Mouse (Mus musculus) limb, embryonic 14.5 days (tissue): ENCODE results near the gene Cmtm8. TPM values are rescaled to one million over a fixed set of nuclear protein-coding genes. Genes with fewer than 3 reads are reported as not detected.
A peak's percentile ranks its signal among the peaks of the same experiment; 100 is the strongest.

ENCODE experiments used
- ATAC-seq: fragments of 200-750 bp; cut with Nextera tagmentation; 2 replicates; pipeline ENCODE4 v1.8.0; 2017; ENCODE audit warnings: low read depth, moderate number of reproducible peaks, moderate TSS enrichment; ENCODE audit not compliant: low FRiP score
- DNase-seq: peaks from one replicate; pipeline ENCODE4 v3.0.0-alpha.2; 2015; ENCODE audit warnings: low spot score
- H3K27ac ChIP-seq: fragments of 300-500 bp; sonication (generic); replicated peaks from 2 replicates; pipeline ENCODE4 v1.5.1; 2014; ENCODE audit warnings: low read depth, mild to moderate bottlenecking, low read length, moderate library complexity, mixed read lengths
- H3K27me3 ChIP-seq: fragments of 300-500 bp; sonication (generic); 2 replicates; pipeline ENCODE4 v1.6.1; 2014; ENCODE audit warnings: low read length, mixed read lengths; ENCODE audit not compliant: control insufficient read depth, insufficient read depth
- H3K36me3 ChIP-seq: fragments of 300-500 bp; sonication (generic); 2 replicates; pipeline ENCODE4 v1.6.1; 2014; ENCODE audit warnings: mild to moderate bottlenecking, low read length, moderate library complexity, mixed read lengths; ENCODE audit not compliant: control insufficient read depth, insufficient read depth
- H3K4me1 ChIP-seq: fragments of 300-500 bp; sonication (generic); 2 replicates; pipeline ENCODE4 v1.6.1; 2014; ENCODE audit warnings: antibody characterized with exemption, low read length, mixed read lengths; ENCODE audit not compliant: control insufficient read depth, insufficient read depth
- H3K4me2 ChIP-seq: fragments of 300-500 bp; sonication (generic); replicated peaks from 2 replicates; pipeline ENCODE4 v1.6.1; 2014; ENCODE audit warnings: low read depth, mild to moderate bottlenecking, low read length, moderate library complexity; ENCODE audit not compliant: severe bottlenecking
- H3K4me3 ChIP-seq: fragments of 300-500 bp; sonication (generic); replicated peaks from 2 replicates; pipeline ENCODE4 v1.5.1; 2014; ENCODE audit warnings: low read length
- H3K9ac ChIP-seq: fragments of 300-500 bp; sonication (generic); 2 replicates; pipeline ENCODE4 v1.6.1; 2014; ENCODE audit warnings: mild to moderate bottlenecking, low read depth, low read length, moderate library complexity; ENCODE audit not compliant: severe bottlenecking
- H3K9me3 ChIP-seq: fragments of 300-500 bp; sonication (generic); 2 replicates; pipeline ENCODE4 v1.6.1; 2016; ENCODE audit warnings: low read length; ENCODE audit not compliant: control insufficient read depth
- POLR2A ChIP-seq: fragments of 200-500 bp; IDR thresholded peaks from 2 replicates; pipeline ENCODE4 v1.8.0; 2012; ENCODE audit warnings: inconsistent platforms, mild to moderate bottlenecking, moderate library complexity, borderline replicate concordance; ENCODE audit not compliant: insufficient read depth, insufficient read length; ENCODE audit errors: extremely low read depth
- WGBS: fragments of 180-500 bp; shearing (Covaris S2); extraction: QIAGEN DNeasy Blood & Tissue Kit; methylation state at CpG from one replicate; pipeline ENCODE4 v1.1.7; 2014; 5-methylcytosine and 5-hydroxymethylcytosine counted together
- polyA plus RNA-seq, 2 experiments: library from polyadenylated mRNA; depleted of rRNA in 1 of 2; stranded (reverse) in 1 of 2; unstranded in 1 of 2; fragments of >200 nt; fragmentation: Nextera tagmentation in 1 of 2; extraction: Ambion mirVana in 1 of 2; gene quantifications; 2 replicates each; pipeline versions ENCODE4 v1.2.1 to v1.2.3; 2012 to 2014

Gene Cmtm8
- polyA plus RNA-seq, 2 experiments = 14.2 to 20.5 TPM

DNA sequence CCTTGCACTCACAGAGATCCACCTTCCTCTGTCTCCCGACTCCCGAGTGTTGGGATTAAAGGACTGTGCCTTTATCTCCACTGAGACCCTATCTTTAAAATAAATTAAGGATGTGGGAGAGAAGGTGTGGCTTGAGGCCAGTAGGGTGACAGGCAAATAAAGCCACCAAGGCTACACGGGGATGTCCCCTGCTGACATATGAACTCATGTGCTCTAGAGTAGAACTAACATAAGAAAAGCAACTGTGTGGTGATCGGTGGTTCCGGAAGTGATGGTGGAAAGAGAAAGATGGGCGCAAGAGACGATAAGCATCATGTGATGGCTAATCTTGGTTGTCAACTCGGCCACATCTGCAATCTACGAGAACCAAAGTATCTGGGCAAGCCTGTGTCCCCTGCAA lies 91.6 kb downstream of the Cmtm8 start:
- no peak for TF ChIP-seq POLR2A
- Histone ChIP-seq H3K27ac (no peak overlapping the region), H3K4me2 (peak overlapping the region; percentile 76), H3K4me1 (no peaks in the 10 kb centered on the region; the same call in 1 of the 2 replicates), H3K4me3 (0 out of 2 replicates have a peak overlapping the region, but pooled peaks have one; percentile 48), H3K27me3 (no peaks in the 10 kb centered on the region), H3K9me3 (no peaks in the 10 kb centered on the region), H3K36me3 (peaks cover 49% of the 10 kb centered on the region), H3K9ac (0 out of 2 replicates have a peak overlapping the region, but pooled peaks have one; percentile 59)
- WGBS = 79% methylated on average over 9 of the region's 9 CpGs
- DNase-seq (no peak), ATAC-seq (no peak)

- ATAC-seq (no peak), DNase-seq (no peak)
- H3K27me3 ChIP-seq = no peaks in the 10 kb centered on the region
- H3K4me3 ChIP-seq = no peak overlapping the region
- H3K27ac ChIP-seq = no peak overlapping the region
- peaks cover 49% of the 10 kb centered on the region for H3K36me3 ChIP-seq
- no peaks in the 10 kb centered on the region for H3K9me3 ChIP-seq
- no peak overlapping the region for H3K9ac ChIP-seq
- no peak overlapping the region for H3K4me2 ChIP-seq
- WGBS = 86% methylated on average over 3 of the region's 3 CpGs
- no peak for TF ChIP-seq POLR2A
- no peaks in the 10 kb centered on the region; the same call in 1 of the 2 replicates for H3K4me1 ChIP-seq
These were observed 92.4 kb downstream of the Cmtm8 start for GRCm38 (mm10) chr9:114751582-114751981.

DNA sequence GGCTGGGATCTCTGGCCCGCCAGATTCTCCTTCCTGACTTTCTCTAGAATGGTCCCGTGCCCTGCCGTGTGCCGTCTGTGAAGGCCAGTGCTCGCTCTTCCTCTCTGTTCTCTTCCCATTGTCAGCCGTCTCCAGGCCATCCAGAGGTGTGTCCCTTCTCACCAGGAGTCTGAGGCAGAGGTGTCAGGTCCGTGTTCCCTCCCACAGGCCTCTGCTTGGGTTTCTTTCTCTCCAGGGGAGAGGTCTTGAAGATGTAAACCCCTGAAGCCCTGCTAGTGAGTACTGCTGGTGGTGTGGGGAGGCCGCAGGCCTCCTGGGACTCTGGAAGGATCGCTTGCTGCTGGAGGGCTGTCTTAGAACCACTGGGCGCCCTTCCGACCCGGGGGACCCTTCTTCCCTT lies 96.5 kb downstream of the Cmtm8 start:
- no peak for TF ChIP-seq POLR2A
- DNase-seq (no peak), ATAC-seq (no peak)
- no peak overlapping the region for H3K9ac ChIP-seq
- H3K4me2 ChIP-seq = no peak overlapping the region
- WGBS = 86% methylated on average over 12 of the region's 12 CpGs
- no peaks in the 10 kb centered on the region for H3K9me3 ChIP-seq
- H3K4me1 ChIP-seq = no peaks in the 10 kb centered on the region; the same call in 1 of the 2 replicates
- H3K27me3 ChIP-seq = no peaks in the 10 kb centered on the region
- H3K36me3 ChIP-seq = peaks cover 45% of the 10 kb centered on the region; the same call in 1 of the 2 replicates
- no peak overlapping the region for H3K4me3 ChIP-seq
- no peak overlapping the region for H3K27ac ChIP-seq

DNA sequence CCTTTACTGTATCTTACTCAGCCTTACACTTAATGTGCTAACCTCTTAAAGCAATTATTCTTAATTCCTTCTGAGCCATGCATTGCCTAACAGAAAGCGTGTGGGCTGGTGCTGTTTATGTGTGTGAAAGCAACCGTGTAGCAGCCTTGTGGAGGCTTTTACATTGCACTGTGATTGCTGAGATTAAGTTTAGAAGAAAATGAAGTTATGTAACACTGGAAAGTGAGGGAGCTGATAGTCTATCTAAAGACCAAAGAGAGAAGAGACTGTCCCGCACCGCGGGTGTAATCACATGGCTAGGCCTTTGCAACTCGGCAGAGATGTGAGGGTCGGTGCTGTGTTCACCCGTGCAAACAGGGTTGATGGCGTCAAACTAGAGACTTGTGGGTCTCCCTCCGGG lies 96.9 kb downstream of the Cmtm8 start:
- Histone ChIP-seq H3K36me3 (peaks cover 45% of the 10 kb centered on the region; the same call in 1 of the 2 replicates), H3K9ac (no peak overlapping the region), H3K9me3 (no peaks in the 10 kb centered on the region), H3K4me2 (no peak overlapping the region), H3K27me3 (no peaks in the 10 kb centered on the region), H3K4me3 (no peak overlapping the region), H3K27ac (no peak overlapping the region), H3K4me1 (no peaks in the 10 kb centered on the region)
- no peak for DNase-seq
- no peak for ATAC-seq
- TF ChIP-seq POLR2A = no peak
- 76% methylated on average over 10 of the region's 10 CpGs for whole genome bisulfite sequencing

- Histone ChIP-seq H3K36me3 (peaks cover 48% of the 10 kb centered on the region), H3K9ac (no peak overlapping the region), H3K27me3 (no peaks in the 10 kb centered on the region), H3K9me3 (no peaks in the 10 kb centered on the region), H3K4me3 (no peak overlapping the region), H3K4me1 (no peaks in the 10 kb centered on the region), H3K27ac (no peak overlapping the region), H3K4me2 (no peak overlapping the region)
- DNase-seq (no peak), ATAC-seq (no peak)
- WGBS = 79% methylated on average over 4 of the region's 4 CpGs
- no peak for TF ChIP-seq POLR2A
These were observed 98.3 kb downstream of the Cmtm8 start for GRCm38 (mm10) chr9:114745654-114746053.

- H3K36me3 ChIP-seq = peaks cover 49% of the 10 kb centered on the region
- 95% methylated on average over 4 of the region's 4 CpGs for WGBS
These were observed 98.8 kb downstream of the Cmtm8 start for GRCm38 (mm10) chr9:114745163-114745562.

More at GRCm38 (mm10) chr9:114745163-114745562, 98.8 kb downstream of the Cmtm8 start:
- no peak for TF ChIP-seq POLR2A
- no peak for DNase-seq
- H3K27me3 ChIP-seq = no peaks in the 10 kb centered on the region
- H3K9me3 ChIP-seq = no peaks in the 10 kb centered on the region
- ATAC-seq = no peak
- H3K4me2 ChIP-seq = no peak overlapping the region
- H3K9ac ChIP-seq = no peak overlapping the region
- H3K4me3 ChIP-seq = no peak overlapping the region
- no peak overlapping the region for H3K27ac ChIP-seq
- H3K4me1 ChIP-seq = no peaks in the 10 kb centered on the region
